Mouse (Mus musculus): ENCODE data around the gene Mvk.

GRCm38 (mm10) chr5:114478267-114478666 is 34.2 kb downstream of the Mvk start:
- TF ChIP-seq POLR2A (IDR thresholded peaks at IDR 0.05; ENCODE audit: low read depth, low read length) (no peak), CTCF (IDR thresholded peaks at IDR 0.05; ENCODE audit: extremely low read depth, insufficient read depth, insufficient read length, insufficient replicate concordance) (no peak)
